Mouse (Mus musculus): Measurements from ENCODE around the gene Pip4k2c.
"Not testable (repeated sequence)": the region's sequence is repeated elsewhere in the genome, so short reads cannot be mapped to it uniquely, and the experiment has no call there.

The Pip4k2c gene

DNA sequence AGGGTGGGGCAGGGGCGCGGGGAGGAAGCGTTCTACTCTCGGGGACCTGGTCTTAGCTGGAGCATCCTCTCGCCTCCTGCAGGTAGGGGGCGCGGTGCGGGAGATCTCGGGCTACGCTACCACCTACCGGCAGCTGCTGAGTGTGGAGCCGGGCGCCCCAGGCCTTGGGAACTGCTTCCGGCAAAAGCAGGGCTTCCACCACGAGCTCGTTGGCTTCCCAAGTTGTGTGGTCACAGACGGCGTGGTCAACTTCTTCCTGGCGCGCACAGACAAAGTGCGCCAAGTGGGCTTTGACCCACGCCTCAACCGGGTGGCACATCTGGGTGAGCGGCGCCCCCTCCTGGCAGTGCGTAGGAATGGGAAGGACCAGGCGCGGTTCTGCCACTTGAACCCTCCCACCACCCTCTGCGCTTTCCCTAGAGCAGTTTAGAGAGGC is 40.5 kb downstream of the Pip4k2c start:
- peak; percentile 93 for DNase-seq (ENCODE audit: low read depth, low spot score)

DNA sequence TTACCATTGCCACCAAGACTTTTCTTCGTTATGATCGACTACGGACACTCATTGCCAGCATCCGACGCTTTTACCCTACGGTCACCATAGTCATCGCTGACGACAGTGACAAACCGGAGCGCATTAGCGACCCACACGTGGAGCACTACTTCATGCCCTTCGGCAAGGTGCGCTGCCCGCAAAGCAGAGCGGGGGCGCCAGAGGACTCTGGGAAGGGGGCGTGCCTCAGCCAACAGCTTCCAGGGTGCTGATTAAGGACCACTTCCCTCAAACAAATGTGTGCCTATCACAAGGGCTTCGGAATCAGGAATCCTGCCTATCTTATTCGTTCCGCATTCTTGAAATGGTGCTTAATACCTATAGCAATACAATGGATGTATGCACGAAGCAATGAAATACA is 41.4 kb downstream of the Pip4k2c start:
- peak; percentile 65 for DNase-seq (ENCODE audit: low read depth, low spot score)

DNA sequence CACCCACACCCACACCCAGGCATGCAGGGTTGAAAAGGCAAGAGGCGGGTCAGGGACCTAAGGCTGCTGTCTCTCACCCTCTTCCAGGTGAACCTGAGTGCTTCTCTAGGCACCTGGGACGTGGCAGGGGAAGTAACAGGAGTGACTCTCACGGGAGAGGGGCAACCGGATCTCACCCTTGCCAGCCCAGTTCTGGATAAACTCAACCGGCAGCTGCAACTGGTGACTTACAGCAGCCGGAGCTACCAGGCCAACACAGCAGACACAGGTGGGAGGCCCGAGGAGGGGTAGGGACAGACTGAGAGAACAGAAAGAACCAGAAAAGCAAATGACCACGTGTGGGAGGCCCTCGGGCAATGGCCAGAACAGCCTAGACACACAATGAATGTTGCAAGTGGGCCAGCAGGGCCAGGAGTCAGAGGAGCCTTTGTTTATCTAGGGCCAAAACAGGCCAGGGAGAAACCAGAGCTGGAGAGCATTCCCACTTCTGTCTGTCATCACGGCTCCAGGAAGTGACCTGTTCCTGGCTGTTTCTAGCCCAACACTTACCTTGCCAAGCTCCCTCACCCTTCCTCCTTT is 43.7 kb downstream of the Pip4k2c start:
- DNase-seq (ENCODE audit: low read depth, low spot score): peak; percentile 31

DNA sequence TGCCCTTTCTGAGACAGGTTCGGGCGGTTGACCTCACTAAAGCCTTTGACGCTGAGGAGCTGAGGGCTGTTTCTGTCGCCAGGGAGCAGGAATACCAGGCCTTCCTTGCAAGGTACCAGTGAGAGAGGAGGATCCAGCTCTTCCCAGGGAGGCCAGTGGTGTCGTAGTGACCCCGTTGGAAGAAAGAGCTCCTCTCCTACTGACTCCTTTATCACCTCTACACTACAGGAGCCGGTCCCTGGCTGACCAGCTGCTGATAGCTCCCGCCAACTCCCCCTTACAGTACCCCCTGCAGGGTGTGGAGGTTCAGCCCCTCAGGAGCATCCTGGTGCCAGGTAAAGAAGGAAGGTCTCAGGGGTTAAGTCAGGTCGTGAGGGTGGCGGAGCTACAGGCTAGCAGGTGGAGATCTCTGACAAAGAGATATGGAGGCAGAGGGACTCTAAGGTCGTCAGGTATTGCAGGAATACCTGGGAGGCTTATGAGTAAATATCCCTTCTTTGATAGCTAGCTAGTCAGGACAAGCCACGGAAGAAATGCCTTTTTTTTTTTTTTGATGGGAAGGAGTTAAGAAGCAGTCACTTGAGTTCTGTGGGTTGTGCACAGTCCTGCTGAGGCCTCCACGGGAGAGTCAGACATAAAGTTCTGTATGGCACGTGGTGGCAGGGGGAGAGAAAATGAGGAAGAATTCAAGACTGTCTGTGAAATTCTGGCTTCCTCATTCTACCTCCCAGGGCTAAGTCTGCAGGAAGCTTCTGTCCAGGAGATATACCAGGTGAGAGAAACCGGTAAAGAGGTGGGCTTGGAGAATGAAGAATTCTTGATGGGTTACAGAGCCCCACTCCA is 44.4 kb downstream of the Pip4k2c start:
- DNase-seq (ENCODE audit: low read depth, low spot score): no peak

DNA sequence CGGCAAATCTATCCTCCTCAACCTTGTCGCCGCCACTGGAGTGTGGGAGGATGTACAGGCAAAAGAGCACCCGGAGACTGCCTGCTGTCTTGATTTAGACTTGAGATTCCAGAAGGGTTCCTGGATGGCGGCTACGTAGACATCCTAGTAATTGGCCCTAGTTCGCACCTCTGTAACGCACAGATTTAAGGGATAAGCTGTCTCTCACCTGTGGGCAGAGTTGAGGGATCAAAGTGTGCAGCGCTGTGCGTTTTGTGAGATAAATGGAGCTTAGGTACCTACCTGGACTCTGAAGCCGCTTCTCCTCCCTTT is 45.0 kb downstream of the Pip4k2c start:
- no peak for DNase-seq (ENCODE audit: low read depth, low spot score)

DNA sequence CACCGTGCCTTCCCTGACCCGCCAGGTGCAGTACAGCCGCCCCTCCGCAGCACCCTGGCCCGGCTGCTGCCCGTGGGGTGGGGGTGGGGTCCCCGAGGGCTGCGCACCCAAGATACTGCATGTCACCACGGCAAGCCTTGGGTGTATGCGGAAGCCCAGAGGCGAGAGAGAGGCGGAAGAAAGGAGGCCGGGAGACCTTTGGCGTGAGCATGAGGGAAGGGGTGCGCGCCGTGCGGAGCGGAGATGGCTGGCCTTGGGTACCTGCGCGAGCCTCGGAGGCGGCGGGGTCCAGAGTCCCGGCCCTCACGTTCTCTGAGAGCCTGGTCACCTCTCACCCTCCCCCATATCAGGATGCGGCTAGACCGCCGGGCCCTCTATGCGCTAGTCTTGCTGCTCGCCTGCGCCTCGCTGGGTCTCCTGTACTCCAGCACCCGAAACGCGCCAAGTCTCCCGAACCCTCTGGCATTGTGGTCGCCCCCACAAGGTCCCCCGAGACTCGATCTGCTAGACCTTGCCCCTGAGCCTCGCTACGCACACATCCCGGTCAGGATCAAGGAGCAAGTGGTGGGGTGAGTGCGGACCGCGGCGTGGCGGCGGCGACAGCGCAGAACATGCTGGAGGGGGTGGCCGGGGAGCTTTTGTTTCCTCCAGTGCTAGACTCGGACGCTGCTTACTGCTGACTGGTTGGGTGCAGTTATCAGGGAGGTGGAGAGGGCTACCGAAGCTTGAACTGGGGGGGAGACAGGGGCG is 45.6 kb downstream of the Pip4k2c start:
- DNase-seq (ENCODE audit: low read depth, low spot score): peak; percentile 89

DNA sequence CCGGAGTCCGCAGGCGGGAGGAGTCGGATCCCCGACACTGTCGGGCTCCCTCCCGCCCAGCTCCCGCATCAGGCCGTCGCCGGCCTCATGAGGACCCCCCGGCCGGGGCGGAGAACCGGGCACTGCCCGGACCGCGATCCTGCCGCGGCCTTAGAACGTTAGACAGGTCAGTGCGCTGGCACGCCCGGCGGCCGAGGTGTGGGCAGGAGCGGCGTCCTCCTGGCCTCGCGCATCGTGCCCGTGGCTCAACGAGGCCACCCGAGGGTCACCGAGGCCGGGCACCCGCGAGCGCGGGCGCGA is 46.1 kb downstream of the Pip4k2c start:
- DNase-seq (ENCODE audit: low read depth, low spot score): no peak

DNA sequence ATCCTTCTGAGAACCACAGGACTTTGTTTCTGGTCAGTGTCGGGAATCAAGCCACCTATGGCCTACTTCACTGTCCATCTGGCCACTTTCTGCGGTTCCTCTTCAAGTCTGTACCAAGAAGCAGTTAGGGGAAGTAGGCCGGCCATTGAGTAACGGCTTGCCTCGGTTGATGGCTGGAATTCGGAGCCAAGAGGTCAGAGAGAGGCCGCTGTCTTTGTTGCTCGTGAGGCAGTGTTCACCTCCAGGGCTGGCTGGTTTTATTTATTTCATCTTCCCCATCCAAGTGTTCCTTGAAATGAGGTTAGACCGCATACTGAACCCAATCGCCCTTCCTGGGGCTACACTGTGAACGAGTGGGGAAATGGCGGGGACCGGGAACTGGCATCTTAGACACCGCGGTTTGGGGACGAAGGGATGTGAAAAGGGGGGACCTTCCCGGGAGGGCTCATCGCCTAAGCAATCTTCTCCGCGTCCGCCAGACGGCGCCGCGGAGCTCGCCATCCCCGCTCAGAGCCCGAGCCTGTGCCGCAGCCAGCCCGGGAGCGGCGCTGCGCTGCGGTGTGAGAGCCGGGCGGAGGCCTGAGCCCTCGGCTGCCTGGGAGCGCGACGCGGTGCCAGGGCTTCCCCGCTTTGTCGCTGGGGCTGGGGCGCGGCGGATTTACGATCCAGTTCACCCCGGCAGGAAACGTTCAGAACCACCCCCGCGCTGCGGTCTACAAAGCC is 46.6 kb downstream of the Pip4k2c start, which contains the start of gene B4galnt1:
B4galnt1 (plus strand) TSS at position 595 of the 723 bp plus-strand sequence.
- peak; percentile 95 for DNase-seq (ENCODE audit: low read depth, low spot score)

DNA sequence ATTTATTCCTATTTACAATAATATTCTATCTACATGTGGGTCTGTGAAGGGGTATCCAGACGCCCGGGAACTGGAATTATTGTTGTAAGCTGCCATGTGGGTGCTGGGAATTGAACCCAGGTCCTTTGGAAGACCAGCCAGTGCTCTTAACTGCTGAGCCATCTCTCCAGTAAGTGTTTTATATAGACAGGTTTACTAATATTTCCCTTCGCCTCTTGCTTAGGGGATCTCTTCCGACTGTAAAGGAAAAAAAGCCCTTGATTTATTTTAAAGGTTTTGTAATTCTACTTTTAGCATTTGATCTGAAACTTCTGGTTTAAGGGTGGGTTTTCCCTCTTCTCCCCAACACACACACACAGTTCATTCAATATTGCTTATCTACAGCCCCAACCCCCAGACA is 47.2 kb downstream of the Pip4k2c start:
- no peak for DNase-seq (ENCODE audit: low read depth, low spot score)

DNA sequence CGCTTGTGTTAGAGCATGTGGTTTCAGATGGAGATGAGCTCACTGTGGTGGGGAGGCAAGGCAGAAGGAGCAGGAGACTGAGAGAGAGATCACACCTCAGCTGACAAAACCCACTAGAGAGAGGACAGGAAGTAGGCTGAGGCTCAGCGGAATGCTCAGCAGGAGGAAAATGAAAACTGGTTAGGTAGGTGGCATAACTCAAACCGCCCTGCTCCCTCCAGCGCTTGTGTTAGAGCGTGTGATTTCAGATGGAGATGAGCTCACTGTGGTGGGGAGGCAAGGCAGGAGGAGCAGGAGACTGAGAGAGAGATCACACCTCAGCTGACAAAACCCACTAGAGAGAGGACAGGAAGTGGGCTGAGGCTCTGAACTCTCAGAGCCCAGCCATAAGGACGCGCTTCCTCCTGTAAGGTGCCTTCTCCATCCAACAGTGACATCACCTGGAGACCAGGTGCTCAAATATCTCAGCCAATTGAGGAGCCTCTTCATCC is 48.6 kb downstream of the Pip4k2c start:
- peak; percentile 89 for DNase-seq (ENCODE audit: low read depth, low spot score)

DNA sequence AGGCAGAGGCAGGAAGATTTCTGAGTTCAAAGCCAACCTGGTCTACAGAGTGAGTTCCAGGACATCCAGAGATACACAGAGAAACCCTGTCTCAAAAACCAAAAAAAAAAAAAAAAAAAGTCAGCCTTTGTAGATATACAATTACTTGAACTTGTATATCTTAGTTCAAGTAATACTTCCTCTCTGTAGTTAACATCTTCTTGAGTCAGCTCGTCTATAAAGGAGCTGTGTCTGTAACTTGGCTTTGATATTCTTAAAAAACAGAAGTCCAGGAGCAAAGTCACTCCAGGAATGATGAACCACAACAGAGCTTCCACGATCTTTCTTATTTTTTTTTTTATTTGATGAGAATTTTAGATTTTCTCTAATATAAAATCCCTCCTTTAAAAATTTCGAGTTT is 50.7 kb downstream of the Pip4k2c start:
- DNase-seq (ENCODE audit: low read depth, low spot score): no peak

DNA sequence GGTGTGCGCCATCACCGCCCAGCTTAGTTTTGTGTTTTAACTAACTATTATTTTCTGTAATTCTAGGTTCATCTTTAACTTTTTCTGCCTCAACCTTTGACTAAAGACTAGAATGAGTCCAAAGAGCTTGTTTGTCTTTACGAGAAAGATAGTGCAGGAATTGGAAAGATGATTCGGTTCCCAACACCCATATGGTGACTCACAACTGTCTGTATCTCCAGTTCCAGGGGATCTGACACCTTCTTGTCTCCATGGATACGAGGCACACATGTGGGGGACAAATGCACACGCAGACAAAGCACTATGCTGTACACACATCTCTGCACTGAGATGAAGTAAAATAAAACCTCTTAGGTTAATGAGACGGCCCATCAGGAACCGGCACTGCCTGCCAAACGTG is 51.3 kb downstream of the Pip4k2c start:
- no peak for DNase-seq (ENCODE audit: low read depth, low spot score)

DNA sequence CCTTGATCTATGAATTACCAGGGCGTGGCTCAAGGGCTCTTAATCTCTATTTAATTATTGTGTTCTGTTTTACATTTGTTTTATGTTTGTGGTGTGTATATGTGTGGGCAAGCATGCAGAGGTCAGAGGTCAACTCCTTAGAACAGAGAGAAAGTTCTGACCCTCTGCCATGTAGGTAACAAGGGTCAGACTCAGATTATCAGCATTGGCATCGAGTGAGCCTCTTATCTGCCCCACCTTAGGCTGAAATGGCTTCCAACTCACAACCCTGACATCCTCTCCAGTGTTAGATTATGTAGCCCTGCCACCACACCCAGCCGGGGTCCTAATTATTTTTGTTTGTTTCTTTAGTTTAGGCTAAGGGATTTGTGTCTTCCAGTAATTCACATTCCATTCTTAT is 52.9 kb downstream of the Pip4k2c start:
- no peak for DNase-seq (ENCODE audit: low read depth, low spot score)

DNA sequence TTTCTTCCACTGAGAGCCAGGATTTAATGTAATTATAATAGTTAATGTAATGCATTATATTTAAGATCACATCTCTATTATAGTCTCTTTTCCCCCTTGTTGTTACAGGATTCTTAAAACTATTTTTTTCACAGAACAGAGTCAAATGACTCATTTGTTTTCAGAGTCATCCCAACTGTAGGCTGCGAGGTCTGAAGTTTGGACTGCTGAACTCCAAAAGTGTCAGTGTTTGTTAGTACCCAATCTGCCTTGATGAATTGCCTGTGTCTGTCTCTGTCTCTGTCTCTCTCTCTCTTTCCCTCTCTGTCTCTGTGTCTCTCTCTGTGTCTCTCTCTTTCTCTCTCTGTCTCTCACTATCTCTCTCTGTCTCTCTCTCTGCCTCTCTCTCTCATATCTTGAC is 54.9 kb downstream of the Pip4k2c start:
- DNase-seq (ENCODE audit: low read depth, low spot score): no peak

DNA sequence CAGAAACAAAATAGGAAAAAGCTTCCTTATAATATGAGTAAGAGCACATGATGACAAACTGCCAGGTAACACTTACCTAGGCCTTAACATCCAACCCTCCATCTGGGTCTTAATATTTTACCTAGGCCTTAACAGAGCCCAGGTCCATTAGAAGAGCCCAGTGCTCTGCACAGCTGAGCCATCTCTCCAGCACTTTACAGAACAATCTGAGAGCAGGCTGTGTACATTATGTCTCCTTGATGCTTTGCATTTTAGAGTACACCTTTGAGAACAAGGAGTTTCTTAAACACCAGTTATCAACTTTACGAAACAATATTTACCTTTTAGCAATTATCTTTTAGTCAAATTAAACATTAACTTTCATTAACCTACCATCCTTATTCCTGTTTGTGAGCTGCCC is 55.3 kb downstream of the Pip4k2c start:
- no peak for DNase-seq (ENCODE audit: low read depth, low spot score)

DNA sequence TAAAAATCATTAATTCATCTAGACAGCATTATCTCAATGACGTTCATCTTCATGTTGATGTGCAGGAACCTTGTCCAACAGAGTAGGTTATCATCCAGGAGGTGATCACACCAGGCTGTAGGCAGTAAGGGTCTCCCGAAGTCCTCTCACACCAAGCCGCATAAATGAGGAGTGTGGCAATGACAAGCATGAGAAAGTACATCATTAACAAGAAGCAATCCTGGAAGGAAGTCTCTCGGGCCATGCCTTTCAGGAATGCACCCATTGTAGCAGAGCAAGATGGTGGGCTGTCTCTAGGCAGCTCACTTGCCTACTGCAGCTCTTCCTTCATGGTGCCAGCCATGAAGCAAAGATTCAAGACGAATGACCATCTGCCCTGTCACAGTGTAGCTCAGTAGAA is 56.7 kb downstream of the Pip4k2c start:
- DNase-seq (ENCODE audit: low read depth, low spot score): no peak

DNA sequence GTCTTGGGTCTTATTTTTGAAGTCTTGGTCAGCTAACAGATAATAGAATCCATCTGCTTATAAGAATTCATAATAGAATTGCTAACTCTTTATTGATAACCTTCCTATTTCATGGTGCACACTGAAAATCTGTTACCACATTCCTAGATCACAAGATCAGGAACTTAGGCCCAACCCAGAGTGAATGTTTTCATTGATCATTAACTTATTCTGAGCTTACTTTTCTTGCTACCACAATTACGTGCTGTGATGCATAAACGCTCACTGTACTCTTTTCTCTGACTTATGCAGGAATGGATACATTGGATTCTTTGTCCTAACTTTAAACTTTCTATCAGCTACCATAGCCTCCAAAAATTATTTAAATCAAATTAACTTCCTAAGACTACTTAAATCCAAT is 57.1 kb downstream of the Pip4k2c start:
- no peak for DNase-seq (ENCODE audit: low read depth, low spot score)

DNA sequence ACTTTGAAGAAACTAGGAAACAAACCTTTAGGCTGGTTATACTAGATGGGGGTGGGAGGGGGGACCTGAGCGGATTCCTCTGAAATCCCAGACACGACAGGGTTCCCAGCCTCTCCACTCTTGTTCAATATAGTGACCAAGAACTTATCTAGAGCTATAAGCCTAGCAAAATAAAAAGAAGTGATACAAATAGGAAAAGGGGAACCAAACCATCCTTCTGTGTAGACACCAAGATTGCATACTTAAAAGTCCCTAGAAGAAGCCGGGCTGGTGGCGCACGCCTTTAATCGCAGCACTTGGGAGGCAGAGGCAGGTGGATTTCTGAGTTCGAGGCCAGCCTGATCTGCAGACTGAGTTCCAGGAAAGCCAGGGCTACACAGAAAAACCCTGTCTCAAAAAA is 58.1 kb downstream of the Pip4k2c start:
- no peak for DNase-seq (ENCODE audit: low read depth, low spot score)

DNA sequence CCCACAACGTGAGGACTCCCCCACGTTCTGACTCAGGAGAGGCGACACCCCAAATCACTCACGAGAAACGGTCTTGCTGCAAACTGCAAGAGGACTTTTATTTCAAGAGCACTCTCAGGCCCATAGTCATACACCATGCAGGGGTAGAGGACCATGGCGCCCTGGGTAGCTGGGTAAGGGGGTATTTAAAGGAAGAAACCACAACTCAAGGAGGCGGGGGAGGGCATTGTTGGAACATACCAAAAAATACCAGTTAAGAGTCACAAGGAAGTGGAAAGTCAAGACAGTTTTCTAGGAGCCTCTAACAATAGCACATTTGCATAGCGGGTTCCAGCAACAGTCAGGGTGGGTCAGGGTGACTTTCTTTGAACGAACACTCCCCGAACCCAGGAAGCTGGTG is 58.8 kb downstream of the Pip4k2c start:
- DNase-seq (ENCODE audit: low read depth, low spot score): not testable (repeated sequence)

DNA sequence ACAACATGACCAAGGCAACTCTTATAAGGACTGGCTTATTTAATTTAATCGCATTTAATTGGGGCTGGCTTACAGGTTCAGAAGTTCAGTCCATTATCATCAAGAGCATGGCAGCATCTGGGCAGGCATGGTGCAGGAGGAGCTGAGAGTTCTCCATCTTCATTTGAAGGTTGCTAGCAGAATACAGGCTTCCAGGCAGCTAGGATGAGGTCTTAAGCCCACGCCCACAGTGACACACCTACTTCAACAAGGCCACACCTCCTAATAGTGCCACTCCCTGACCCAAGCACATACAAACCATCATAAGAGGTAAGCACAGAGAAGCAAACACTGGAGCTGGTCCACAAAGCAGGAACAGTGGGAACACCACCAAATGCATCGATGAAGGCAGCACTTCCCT is 60.2 kb downstream of the Pip4k2c start:
- not testable (repeated sequence) for DNase-seq (ENCODE audit: low read depth, low spot score)

DNA sequence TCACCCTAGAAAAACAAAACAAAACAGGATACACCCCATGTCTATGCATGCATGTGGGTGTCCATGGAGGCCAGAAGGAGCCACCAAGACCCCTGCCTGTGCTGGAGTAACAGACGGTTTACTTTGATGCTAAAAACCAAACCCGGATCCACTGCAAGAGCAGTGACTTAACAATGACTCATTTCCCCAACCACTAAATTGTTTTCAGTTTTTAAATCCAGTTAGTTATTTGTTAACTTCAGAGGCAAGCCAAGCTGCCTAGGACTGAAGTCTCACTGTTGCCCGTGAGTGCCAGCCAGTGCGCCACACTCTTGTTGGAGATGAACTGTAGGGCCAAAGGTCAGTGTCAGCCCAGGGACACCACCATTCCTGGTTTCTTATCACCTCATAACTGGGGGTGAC is 60.9 kb downstream of the Pip4k2c start:
- peak; percentile 48 for DNase-seq (ENCODE audit: low read depth, low spot score)

DNA sequence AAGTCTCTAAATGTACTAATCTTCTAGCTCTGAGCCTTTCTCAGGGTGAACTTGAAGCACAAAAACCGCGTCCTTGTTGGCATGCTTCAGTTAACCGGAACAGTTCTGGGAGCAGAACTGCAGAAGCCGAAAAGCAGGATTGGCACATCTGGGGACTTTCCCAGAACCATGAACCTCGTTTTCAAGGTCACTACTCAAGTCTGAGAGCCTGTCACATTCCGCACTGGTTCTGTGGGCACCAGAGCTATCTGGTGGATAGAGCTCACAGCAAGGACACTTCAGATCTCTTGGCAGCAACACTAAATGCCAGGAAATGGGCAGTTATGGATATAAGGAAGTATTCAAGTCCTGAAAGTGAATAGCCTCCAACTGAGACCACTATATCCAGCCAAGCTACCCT is 64.2 kb downstream of the Pip4k2c start:
- no peak for DNase-seq (ENCODE audit: low read depth, low spot score)
